Mouse (Mus musculus) retina, postnatal 1 day (tissue): ENCODE data around the gene Chrd.
A peak's percentile ranks its signal among the peaks of the same experiment; 100 is the strongest.

Experiments used
- DNase-seq: peaks from one replicate; pipeline ENCODE4 v3.0.0-alpha.2; 2012

The Chrd gene

GRCm38 (mm10) chr16:20736168-20736567 is 3.2 kb downstream of the Chrd start:
- no peak for DNase-seq

GRCm38 (mm10) chr16:20736823-20737222 is 3.9 kb downstream of the Chrd start:
- no peak for DNase-seq

GRCm38 (mm10) chr16:20739845-20740244 is 6.9 kb downstream of the Chrd start:
- DNase-seq, result no peak

GRCm38 (mm10) chr16:20746641-20747040 is 13.7 kb downstream of the Chrd start:
- no peak for DNase-seq

GRCm38 (mm10) chr16:20750518-20750917 is 17.6 kb downstream of the Chrd start:
- no peak for DNase-seq

GRCm38 (mm10) chr16:20756052-20756451 is 23.1 kb downstream of the Chrd start:
- DNase-seq, result no peak

GRCm38 (mm10) chr16:20757385-20757784 is 24.5 kb downstream of the Chrd start:
- DNase-seq, result no peak

GRCm38 (mm10) chr16:20761681-20762080 is 28.8 kb downstream of the Chrd start:
- peak; percentile 69 for DNase-seq

- peak; percentile 72 for DNase-seq
These were observed 32.3 kb downstream of the Chrd start for GRCm38 (mm10) chr16:20765244-20765643.

GRCm38 (mm10) chr16:20775021-20775420 is 42.1 kb downstream of the Chrd start:
- no peak for DNase-seq

GRCm38 (mm10) chr16:20779846-20780245 is 46.9 kb downstream of the Chrd start:
- no peak for DNase-seq

- DNase-seq, result no peak
These were observed 48.2 kb downstream of the Chrd start for GRCm38 (mm10) chr16:20781101-20781630.

GRCm38 (mm10) chr16:20783891-20784290 is 51.0 kb downstream of the Chrd start:
- DNase-seq, result no peak

GRCm38 (mm10) chr16:20784754-20785153 is 51.8 kb downstream of the Chrd start:
- no peak for DNase-seq

GRCm38 (mm10) chr16:20786556-20786955 is 53.6 kb downstream of the Chrd start:
- DNase-seq, result no peak

GRCm38 (mm10) chr16:20791803-20792202 is 58.9 kb downstream of the Chrd start:
- DNase-seq, result no peak
